Mouse (Mus musculus): ENCODE data around the gene Depdc5.

The Depdc5 gene

DNA sequence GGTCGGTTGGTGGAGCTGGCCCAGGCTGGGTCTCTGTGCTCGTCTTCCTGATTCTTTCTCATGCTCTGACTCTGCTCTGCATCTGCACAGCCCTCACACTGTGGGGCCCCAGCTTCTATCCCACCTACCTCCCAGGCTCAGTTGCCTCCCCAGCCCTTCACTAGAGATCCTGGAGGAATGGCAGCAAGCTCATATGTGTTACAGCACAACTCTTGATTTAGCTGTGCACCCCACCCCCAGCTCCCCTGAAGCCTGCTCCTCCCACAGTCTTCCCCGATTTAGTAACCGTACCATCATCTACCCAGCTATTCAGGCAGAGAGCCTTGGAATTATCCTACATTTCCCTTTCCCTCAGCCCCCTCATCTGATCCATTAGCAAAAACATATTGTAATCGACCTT lies 137.6 kb downstream of the Depdc5 start:
- Histone ChIP-seq H3K27me3 (ENCODE audit: control insufficient read depth, insufficient read depth, low read length, poor library complexity, severe bottlenecking) (no peaks in the 10 kb centered on the region), H3K36me3 (ENCODE audit: control insufficient read depth, insufficient read depth, low read length, poor library complexity, severe bottlenecking) (no peaks in the 10 kb centered on the region)
- no peak for DNase-seq (ENCODE audit: low read depth, low spot score)

- Histone ChIP-seq H3K27me3 (ENCODE audit: control insufficient read depth, insufficient read depth, low read length, poor library complexity, severe bottlenecking) (no peaks in the 10 kb centered on the region), H3K36me3 (ENCODE audit: control insufficient read depth, insufficient read depth, low read length, poor library complexity, severe bottlenecking) (no peaks in the 10 kb centered on the region)
- no peak for DNase-seq (ENCODE audit: low read depth, low spot score)
Observed at GRCm38 (mm10) chr5:33002781-33003180, 139.3 kb downstream of the Depdc5 start.

GRCm38 (mm10) chr5:33003500-33003899 lies 140.0 kb downstream of the Depdc5 start:
- no peaks in the 10 kb centered on the region for H3K27me3 ChIP-seq (ENCODE audit: control insufficient read depth, insufficient read depth, low read length, poor library complexity, severe bottlenecking)
- H3K36me3 ChIP-seq (ENCODE audit: control insufficient read depth, insufficient read depth, low read length, poor library complexity, severe bottlenecking) = no peaks in the 10 kb centered on the region
- no peak for DNase-seq (ENCODE audit: low read depth, low spot score)

- no peaks in the 10 kb centered on the region for H3K27me3 ChIP-seq (ENCODE audit: control insufficient read depth, insufficient read depth, low read length, poor library complexity, severe bottlenecking)
- DNase-seq (ENCODE audit: low read depth, low spot score) = no peak
- no peaks in the 10 kb centered on the region for H3K36me3 ChIP-seq (ENCODE audit: control insufficient read depth, insufficient read depth, low read length, poor library complexity, severe bottlenecking)
Observed at GRCm38 (mm10) chr5:33004110-33004509, 140.6 kb downstream of the Depdc5 start.

- H3K27me3 ChIP-seq (ENCODE audit: control insufficient read depth, insufficient read depth, low read length, poor library complexity, severe bottlenecking) = no peaks in the 10 kb centered on the region
- no peak for DNase-seq (ENCODE audit: low read depth, low spot score)
- H3K36me3 ChIP-seq (ENCODE audit: control insufficient read depth, insufficient read depth, low read length, poor library complexity, severe bottlenecking) = no peaks in the 10 kb centered on the region
Observed at GRCm38 (mm10) chr5:33005442-33006145, 142.1 kb downstream of the Depdc5 start.

GRCm38 (mm10) chr5:33006670-33007069 lies 143.2 kb downstream of the Depdc5 start:
- no peak for DNase-seq (ENCODE audit: low read depth, low spot score)
- Histone ChIP-seq H3K36me3 (ENCODE audit: control insufficient read depth, insufficient read depth, low read length, poor library complexity, severe bottlenecking) (no peaks in the 10 kb centered on the region), H3K27me3 (ENCODE audit: control insufficient read depth, insufficient read depth, low read length, poor library complexity, severe bottlenecking) (no peaks in the 10 kb centered on the region)

DNA sequence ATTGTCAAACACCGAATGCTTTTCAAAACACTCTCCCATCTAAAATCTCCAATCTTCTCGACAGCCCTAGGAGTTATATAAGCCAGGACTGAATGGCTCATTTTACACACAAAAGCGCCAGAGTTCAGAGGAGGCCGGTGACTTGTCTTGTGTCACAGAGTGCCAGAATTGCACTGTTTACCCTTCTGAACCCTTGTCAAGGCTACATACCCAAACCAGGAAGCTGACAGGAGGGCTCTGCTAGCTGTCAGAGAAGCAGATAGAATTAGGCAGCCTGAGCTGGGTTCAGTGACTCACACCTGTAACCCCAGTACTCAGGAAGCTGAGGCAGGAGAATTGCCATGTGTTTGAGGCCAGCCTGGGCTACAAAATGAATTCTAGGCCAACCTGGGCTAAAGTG lies 143.9 kb downstream of the Depdc5 start:
- Histone ChIP-seq H3K36me3 (ENCODE audit: control insufficient read depth, insufficient read depth, low read length, poor library complexity, severe bottlenecking) (no peaks in the 10 kb centered on the region), H3K27me3 (ENCODE audit: control insufficient read depth, insufficient read depth, low read length, poor library complexity, severe bottlenecking) (no peaks in the 10 kb centered on the region)
- no peak for DNase-seq (ENCODE audit: low read depth, low spot score)

DNA sequence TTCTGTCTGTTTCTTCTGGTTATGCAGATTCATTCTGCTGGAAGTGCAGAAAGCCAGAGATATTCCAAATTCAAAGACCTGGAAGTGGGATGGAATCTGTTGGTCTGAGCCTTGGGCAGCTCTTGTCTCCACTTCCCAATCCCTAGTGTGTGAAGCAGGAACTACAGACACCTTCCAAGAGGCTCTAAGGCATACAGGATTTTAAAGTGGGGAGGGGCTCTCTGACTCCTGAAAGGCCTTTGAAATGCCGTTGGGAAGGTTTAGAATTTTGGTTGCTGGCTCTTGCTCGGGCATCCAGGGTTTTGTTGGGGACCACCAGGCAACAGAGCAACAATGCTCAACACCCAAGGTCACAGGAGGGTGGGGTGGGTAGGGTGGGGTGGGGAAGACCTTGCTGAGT lies 145.8 kb downstream of the Depdc5 start:
- DNase-seq (ENCODE audit: low read depth, low spot score) = no peak
- Histone ChIP-seq H3K36me3 (ENCODE audit: control insufficient read depth, insufficient read depth, low read length, poor library complexity, severe bottlenecking) (no peaks in the 10 kb centered on the region), H3K27me3 (ENCODE audit: control insufficient read depth, insufficient read depth, low read length, poor library complexity, severe bottlenecking) (no peaks in the 10 kb centered on the region)

GRCm38 (mm10) chr5:33009818-33010812 lies 146.6 kb downstream of the Depdc5 start:
- no peak for DNase-seq (ENCODE audit: low read depth, low spot score)
- Histone ChIP-seq H3K36me3 (ENCODE audit: control insufficient read depth, insufficient read depth, low read length, poor library complexity, severe bottlenecking) (no peaks in the 10 kb centered on the region), H3K27me3 (ENCODE audit: control insufficient read depth, insufficient read depth, low read length, poor library complexity, severe bottlenecking) (no peaks in the 10 kb centered on the region)

GRCm38 (mm10) chr5:33011132-33012106 lies 147.9 kb downstream of the Depdc5 start:
- H3K27me3 ChIP-seq (ENCODE audit: control insufficient read depth, insufficient read depth, low read length, poor library complexity, severe bottlenecking) = no peaks in the 10 kb centered on the region

DNA sequence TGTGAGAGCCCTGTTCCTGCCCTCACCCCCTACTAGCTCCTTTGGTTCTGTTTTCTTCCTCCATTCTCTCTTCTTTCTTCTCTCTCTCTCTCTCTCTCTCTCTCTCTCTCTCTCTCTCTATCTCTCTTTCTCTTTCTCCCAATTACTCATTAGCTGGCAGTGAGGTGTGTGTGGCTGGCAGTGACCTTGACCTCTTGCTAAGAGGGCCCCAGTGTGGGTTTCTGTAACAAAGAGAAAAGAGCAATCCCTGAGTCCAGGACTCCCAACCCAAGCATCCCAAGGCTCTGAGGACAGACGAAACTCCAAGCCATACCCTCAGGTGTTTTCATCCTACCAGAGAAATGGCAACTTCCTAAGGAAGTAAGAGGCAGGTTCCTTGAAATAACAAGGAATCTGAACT lies 150.6 kb downstream of the Depdc5 start:
- H3K27me3 ChIP-seq (ENCODE audit: control insufficient read depth, insufficient read depth, low read length, poor library complexity, severe bottlenecking) = no peaks in the 10 kb centered on the region
- no peaks in the 10 kb centered on the region for H3K36me3 ChIP-seq (ENCODE audit: control insufficient read depth, insufficient read depth, low read length, poor library complexity, severe bottlenecking)
- DNase-seq (ENCODE audit: low read depth, low spot score) = no peak

More at GRCm38 (mm10) chr5:33011132-33012106, 147.9 kb downstream of the Depdc5 start:
- DNase-seq (ENCODE audit: low read depth, low spot score) = no peak
- no peaks in the 10 kb centered on the region for H3K36me3 ChIP-seq (ENCODE audit: control insufficient read depth, insufficient read depth, low read length, poor library complexity, severe bottlenecking)

GRCm38 (mm10) chr5:33015579-33015978 lies 152.1 kb downstream of the Depdc5 start:
- no peaks in the 10 kb centered on the region for H3K27me3 ChIP-seq (ENCODE audit: control insufficient read depth, insufficient read depth, low read length, poor library complexity, severe bottlenecking)
- no peak for DNase-seq (ENCODE audit: low read depth, low spot score)
- H3K36me3 ChIP-seq (ENCODE audit: control insufficient read depth, insufficient read depth, low read length, poor library complexity, severe bottlenecking) = no peaks in the 10 kb centered on the region

- DNase-seq (ENCODE audit: low read depth, low spot score) = no peak
- Histone ChIP-seq H3K36me3 (ENCODE audit: control insufficient read depth, insufficient read depth, low read length, poor library complexity, severe bottlenecking) (no peaks in the 10 kb centered on the region), H3K27me3 (ENCODE audit: control insufficient read depth, insufficient read depth, low read length, poor library complexity, severe bottlenecking) (no peaks in the 10 kb centered on the region)
Observed at GRCm38 (mm10) chr5:33018189-33018560, 154.7 kb downstream of the Depdc5 start.
